14 mouse cellular contexts compared by ENCODE assay signal in the genomic region with DNA sequence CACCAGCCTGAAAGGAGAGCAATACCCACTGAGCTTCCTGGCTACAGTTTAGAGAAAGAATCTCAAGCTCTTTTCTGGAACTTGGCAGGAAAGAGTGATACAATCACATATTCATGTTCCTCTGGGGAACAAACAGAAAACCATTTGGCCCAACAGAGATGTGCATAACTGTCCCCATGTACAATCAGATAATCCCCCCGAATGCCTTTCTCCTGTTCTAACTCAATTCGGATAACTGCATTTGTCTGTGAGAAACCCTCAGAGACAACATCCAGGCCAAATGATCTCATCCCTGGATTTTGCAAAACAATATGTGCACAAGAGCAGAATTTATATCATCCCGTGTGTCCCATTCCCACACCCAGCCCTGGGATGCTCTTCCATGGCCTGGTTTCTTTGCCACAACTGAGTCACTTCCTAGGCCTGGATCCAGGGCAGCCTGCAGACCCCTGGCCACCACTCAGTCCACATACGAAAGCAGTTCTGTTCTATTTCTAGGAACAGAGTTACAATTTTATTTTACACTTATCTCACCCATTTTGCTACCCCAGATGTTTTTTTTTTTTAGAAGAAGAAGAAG. TPM values are rescaled to one million over a fixed set of nuclear protein-coding genes. Genes with fewer than 3 reads are reported as not detected.
DNase-seq lines count a peak whose midpoint lies in the region.
"Had no signal": no experiment of that assay in that cellular context is flagged by ENCODE, and none has a peak within 500 bp of the region (broad histone marks: within the 10 kb centered on the region; RNA-seq: fewer than 3 reads in every experiment).

No protein-coding gene starts in this region.

- peak; percentile 23 to 33 for DNase-seq in heart, adult 9 months (ENCODE audit: low spot score in 2 of 2)
- no peak for DNase-seq in heart, postnatal 25 days (ENCODE audit: low spot score)
- DNase-seq in urinary bladder, postnatal 4 days (ENCODE audit: low spot score in 2 of 2), result peak; percentile 27 to 64
- no peak for DNase-seq in urinary bladder, postnatal 10 days (ENCODE audit: low spot score)
- peak; percentile 70 to 83 for DNase-seq in heart, postnatal 10 days
- no peak for DNase-seq in right cerebral cortex, postnatal 14 days
- no peak for DNase-seq in kidney, adult 8-10 months
- DNase-seq: adrenal gland, postnatal 36 days; B cell, adult 2 months; cerebellum, adult 8-10 months; kidney, adult 9 months; kidney, postnatal 4 days; liver, embryonic 13.5 days; lung, postnatal 14 days had no signal

- intact Hi-C loops in heart, postnatal 25 days (cut with DNase I), result no loop called here
- intact Hi-C loops in heart, postnatal 10 days (cut with DNase I), result no loop called here

RNA-seq across cellular contexts. Expression of gene Lhfpl2, which starts 45.5 kb away (rescaled TPM):
- total RNA-seq in heart, postnatal 25 days (2021), result 1 to 10 TPM; 4.5 to 6.4 TPM
- total RNA-seq in heart, postnatal 10 days (2021), result 10 to 100 TPM; 23.5 to 38.5 TPM

Comparison
In these comparisons a context has a peak if more than half of its experiments do, and no peak if none do; other contexts are left out.
1. DNase-seq: peak in heart, adult 9 months (2 of 2), urinary bladder, postnatal 4 days (2 of 2) and heart, postnatal 10 days (2 of 2); none in heart, postnatal 25 days (single experiment), urinary bladder, postnatal 10 days (single experiment), right cerebral cortex, postnatal 14 days (single experiment) and kidney, adult 8-10 months (0 of 2).